ENCODE assay signal across 24 mouse cellular contexts in genomic region chr8:90056331-90056730, GRCm38 (mm10).
"Had no signal": no experiment of that assay in that cellular context is flagged by ENCODE, and none has a peak within 500 bp of the region (broad histone marks: within the 10 kb centered on the region; RNA-seq: fewer than 3 reads in every experiment).

No protein-coding gene starts in this region.

- H3K27ac ChIP-seq: heart, adult 2 months; heart, embryonic 13.5 days; heart, embryonic 15.5 days; hindbrain, embryonic 13.5 days; hindbrain, embryonic 15.5 days; hindbrain, postnatal 0 days; kidney, postnatal 0 days; layer of hippocampus, adult 2 months; left cerebral cortex, adult 2 months; limb, embryonic 10.5 days; limb, embryonic 12.5 days; liver, embryonic 13.5 days; liver, embryonic 15.5 days had no signal

- H3K36me3 ChIP-seq: heart, embryonic 13.5 days; heart, embryonic 15.5 days; hindbrain, embryonic 13.5 days; hindbrain, embryonic 15.5 days; limb, embryonic 10.5 days; limb, embryonic 12.5 days; liver, embryonic 13.5 days; liver, embryonic 15.5 days had no signal

- H3K4me3 ChIP-seq: heart, adult 2 months; heart, embryonic 13.5 days; heart, embryonic 15.5 days; hindbrain, embryonic 13.5 days; hindbrain, embryonic 15.5 days; layer of hippocampus, adult 2 months; left cerebral cortex, adult 2 months; limb, embryonic 10.5 days; limb, embryonic 12.5 days; liver, embryonic 13.5 days; liver, embryonic 15.5 days had no signal

- H3K9ac ChIP-seq: forebrain, postnatal 0 days; heart, embryonic 13.5 days; heart, embryonic 15.5 days; hindbrain, embryonic 13.5 days; hindbrain, embryonic 15.5 days; limb, embryonic 12.5 days; liver, embryonic 13.5 days; liver, embryonic 15.5 days; liver, postnatal 0 days had no signal

- DNase-seq: forebrain, postnatal 0 days; gastrocnemius, postnatal 14 days; gastrocnemius, postnatal 36 days; heart, adult 11 months; heart, adult 2 months; heart, postnatal 14 days; heart, postnatal 36 days; liver; liver, embryonic 13.5 days; liver, postnatal 0 days; lung, adult 2 months had no signal

- H3K4me1 ChIP-seq: heart, embryonic 15.5 days; limb, embryonic 10.5 days; limb, embryonic 12.5 days; liver, embryonic 13.5 days; liver, embryonic 15.5 days had no signal

- ATAC-seq: forebrain, postnatal 0 days; hindbrain, postnatal 0 days; intestine, embryonic 16.5 days; liver, postnatal 0 days had no signal

- H3K4me2 ChIP-seq: heart, embryonic 11.5 days; heart, embryonic 13.5 days; heart, embryonic 15.5 days; hindbrain, embryonic 13.5 days; hindbrain, embryonic 15.5 days; limb, embryonic 12.5 days; liver, embryonic 13.5 days; liver, embryonic 15.5 days had no signal

- H3K27me3 ChIP-seq: heart, embryonic 13.5 days; heart, embryonic 15.5 days; hindbrain, embryonic 13.5 days; hindbrain, embryonic 15.5 days; limb, embryonic 12.5 days; liver, embryonic 13.5 days; liver, embryonic 15.5 days had no signal

- H3K9me3 ChIP-seq: heart, embryonic 13.5 days; heart, embryonic 15.5 days; hindbrain, embryonic 13.5 days; hindbrain, embryonic 15.5 days; limb, embryonic 10.5 days; limb, embryonic 12.5 days; liver, embryonic 13.5 days; liver, embryonic 15.5 days had no signal
